Mouse (Mus musculus) heart, embryonic 10.5 days (tissue): ENCODE results near the gene Tbx1. TPM values are rescaled to one million over a fixed set of nuclear protein-coding genes. Genes with fewer than 3 reads are reported as not detected.
A peak's percentile ranks its signal among the peaks of the same experiment; 100 is the strongest.

Experiments used
- DNase-seq: peaks from one replicate; pipeline ENCODE4 v3.0.0-alpha.2; 2017; ENCODE audit warnings: low spot score
- H3K27ac ChIP-seq: fragments of 300-500 bp; sonication (generic); 2 replicates; pipeline ENCODE4 v1.5.1; 2016; ENCODE audit warnings: mild to moderate bottlenecking
- H3K27me3 ChIP-seq: fragments of 300-500 bp; sonication (generic); 2 replicates; pipeline ENCODE4 v1.6.1; 2016; ENCODE audit warnings: mild to moderate bottlenecking; ENCODE audit not compliant: poor library complexity, insufficient read depth, severe bottlenecking
- H3K36me3 ChIP-seq: fragments of 300-500 bp; sonication (generic); 2 replicates; pipeline ENCODE4 v1.6.1; 2016; ENCODE audit warnings: mild to moderate bottlenecking, moderate library complexity
- H3K4me1 ChIP-seq: fragments of 300-500 bp; sonication (generic); 2 replicates; pipeline ENCODE4 v1.6.1; 2016; ENCODE audit warnings: mild to moderate bottlenecking
- H3K4me3 ChIP-seq: fragments of 300-500 bp; sonication (generic); 2 replicates; pipeline ENCODE4 v1.5.1; 2016; ENCODE audit warnings: mild to moderate bottlenecking, moderate library complexity
- H3K9me3 ChIP-seq: fragments of 300-500 bp; sonication (generic); 2 replicates; pipeline ENCODE4 v1.6.1; 2016; ENCODE audit warnings: mild to moderate bottlenecking, moderate library complexity
- WGBS: fragments of 180-500 bp; shearing (Covaris S2); methylation state at CpG from one replicate; pipeline ENCODE4 v1.1.7; 2016; 5-methylcytosine and 5-hydroxymethylcytosine counted together
- polyA plus RNA-seq: library from polyadenylated mRNA; unstranded; fragments of >200 nt; fragmentation: Nextera tagmentation; extraction: Ambion mirVana; gene quantifications from 2 replicates; pipeline ENCODE4 v1.2.1, GENCODE M21; 2016

Gene Tbx1
- polyA plus RNA-seq, 1 experiment from 2014 or later, result 6.9 TPM

GRCm38 (mm10) chr16:18628206-18628947 lies 37.9 kb upstream of the Tbx1 start:
- 58% methylated on average over 7 of the region's 7 CpGs for WGBS
- Histone ChIP-seq H3K27me3 (peaks cover 94% of the 10 kb centered on the region), H3K4me1 (peaks cover 27% of the 10 kb centered on the region), H3K27ac (no peak overlapping the region), H3K36me3 (0 out of 2 replicates have a peak, but pooled peaks cover 6% of the 10 kb centered on the region), H3K9me3 (no peaks in the 10 kb centered on the region), H3K4me3 (peak overlapping the region; percentile 74)
- no peak for DNase-seq

- peaks cover 11% of the 10 kb centered on the region for H3K36me3 ChIP-seq
- H3K27ac ChIP-seq, result no peak overlapping the region
- peaks cover 94% of the 10 kb centered on the region for H3K27me3 ChIP-seq
- no peaks in the 10 kb centered on the region for H3K9me3 ChIP-seq
- H3K4me3 ChIP-seq, result no peak overlapping the region
- WGBS, result 32% methylated on average over 3 of the region's 3 CpGs
- peaks cover 35% of the 10 kb centered on the region for H3K4me1 ChIP-seq
- DNase-seq, result no peak
Observed at GRCm38 (mm10) chr16:18627163-18627562, 36.7 kb upstream of the Tbx1 start.

- WGBS, result under 1% methylated on average over 47 of the region's 65 CpGs
Observed at GRCm38 (mm10) chr16:18626376-18626878, 36.0 kb upstream of the Tbx1 start, which contains the start of gene Gm49601. Gm49601 (minus strand) TSS chr16:18626427.

GRCm38 (mm10) chr16:18625791-18626311 lies 35.4 kb upstream of the Tbx1 start:
- Histone ChIP-seq H3K27ac (peak overlapping the region; percentile 47), H3K4me1 (peaks cover 48% of the 10 kb centered on the region), H3K27me3 (peaks cover 95% of the 10 kb centered on the region), H3K9me3 (no peaks in the 10 kb centered on the region), H3K36me3 (peaks cover 11% of the 10 kb centered on the region), H3K4me3 (peak overlapping the region; percentile 59)
- 7% methylated on average over 26 of the region's 26 CpGs for WGBS
- no peak for DNase-seq

More at GRCm38 (mm10) chr16:18626376-18626878, 36.0 kb upstream of the Tbx1 start, which contains the start of gene Gm49601:
- peak within 1 kb of the TSS; percentile 59 for H3K4me3 ChIP-seq
- H3K27ac ChIP-seq, result peak within 1 kb of the TSS; percentile 47
- peaks cover 42% of the 10 kb centered on the region for H3K4me1 ChIP-seq
- peaks cover 11% of the 10 kb centered on the region for H3K36me3 ChIP-seq
- no peak for DNase-seq
- no peaks in the 10 kb centered on the region for H3K9me3 ChIP-seq
- peaks cover 95% of the 10 kb centered on the region for H3K27me3 ChIP-seq

GRCm38 (mm10) chr16:18625097-18625496 lies 34.6 kb upstream of the Tbx1 start:
- H3K4me3 ChIP-seq, result no peak overlapping the region
- H3K27me3 ChIP-seq, result peaks cover 95% of the 10 kb centered on the region
- no peak overlapping the region for H3K27ac ChIP-seq
- H3K36me3 ChIP-seq, result peaks cover 11% of the 10 kb centered on the region
- 38% methylated on average over 14 of the region's 14 CpGs for WGBS
- DNase-seq, result no peak
- H3K4me1 ChIP-seq, result peaks cover 52% of the 10 kb centered on the region
- H3K9me3 ChIP-seq, result no peaks in the 10 kb centered on the region

GRCm38 (mm10) chr16:18624641-18625040 lies 34.2 kb upstream of the Tbx1 start:
- peaks cover 49% of the 10 kb centered on the region for H3K4me1 ChIP-seq
- H3K9me3 ChIP-seq, result no peaks in the 10 kb centered on the region
- no peak overlapping the region for H3K27ac ChIP-seq
- WGBS, result 20% methylated on average over 15 of the region's 15 CpGs
- H3K36me3 ChIP-seq, result peaks cover 11% of the 10 kb centered on the region
- H3K4me3 ChIP-seq, result no peak overlapping the region
- DNase-seq, result no peak
- H3K27me3 ChIP-seq, result peaks cover 97% of the 10 kb centered on the region

GRCm38 (mm10) chr16:18623751-18624540 lies 33.5 kb upstream of the Tbx1 start:
- H3K36me3 ChIP-seq, result peaks cover 11% of the 10 kb centered on the region
- no peak for DNase-seq
- H3K4me3 ChIP-seq, result no peak overlapping the region
- H3K4me1 ChIP-seq, result peaks cover 45% of the 10 kb centered on the region
- H3K9me3 ChIP-seq, result no peaks in the 10 kb centered on the region
- no peak overlapping the region for H3K27ac ChIP-seq
- WGBS, result 25% methylated on average over 15 of the region's 15 CpGs
- peaks cover 98% of the 10 kb centered on the region for H3K27me3 ChIP-seq

- H3K27ac ChIP-seq, result no peak overlapping the region
- no peak overlapping the region for H3K4me3 ChIP-seq
- DNase-seq, result no peak
- no peaks in the 10 kb centered on the region for H3K9me3 ChIP-seq
- H3K27me3 ChIP-seq, result peaks cover 98% of the 10 kb centered on the region
- H3K4me1 ChIP-seq, result peaks cover 39% of the 10 kb centered on the region
- WGBS, result 12% methylated on average over 29 of the region's 29 CpGs
- H3K36me3 ChIP-seq, result peaks cover 11% of the 10 kb centered on the region
Observed at GRCm38 (mm10) chr16:18622916-18623750, 32.7 kb upstream of the Tbx1 start.

- peaks cover 49% of the 10 kb centered on the region for H3K4me1 ChIP-seq
- H3K36me3 ChIP-seq, result peaks cover 11% of the 10 kb centered on the region
- 4% methylated on average over 17 of the region's 17 CpGs for WGBS
- no peak for DNase-seq
- H3K9me3 ChIP-seq, result no peaks in the 10 kb centered on the region
- peak within 1 kb of the TSS; percentile 54; the same call in 1 of the 2 replicates for H3K27ac ChIP-seq
- peaks cover 98% of the 10 kb centered on the region for H3K27me3 ChIP-seq
- H3K4me3 ChIP-seq, result peak within 1 kb of the TSS; percentile 67
Observed at GRCm38 (mm10) chr16:18622019-18622418, 31.5 kb upstream of the Tbx1 start, which contains the start of gene Gp1bb. Gp1bb (minus strand) TSS chr16:18622403.

GRCm38 (mm10) chr16:18621362-18622001 lies 31.0 kb upstream of the Tbx1 start:
- H3K9me3 ChIP-seq, result no peaks in the 10 kb centered on the region
- peaks cover 50% of the 10 kb centered on the region for H3K4me1 ChIP-seq
- peak overlapping the region; percentile 67 for H3K4me3 ChIP-seq
- DNase-seq, result no peak
- under 1% methylated on average over 38 of the region's 38 CpGs for WGBS
- H3K27ac ChIP-seq, result peak overlapping the region; percentile 54
- H3K36me3 ChIP-seq, result peaks cover 11% of the 10 kb centered on the region
- peaks cover 99% of the 10 kb centered on the region for H3K27me3 ChIP-seq

GRCm38 (mm10) chr16:18620601-18621361 lies 30.3 kb upstream of the Tbx1 start:
- Histone ChIP-seq H3K9me3 (no peaks in the 10 kb centered on the region), H3K27me3 (peaks cover 100% of the 10 kb centered on the region), H3K36me3 (peaks cover 11% of the 10 kb centered on the region), H3K4me1 (peaks cover 43% of the 10 kb centered on the region), H3K4me3 (peak overlapping the region; percentile 67), H3K27ac (peak overlapping the region; percentile 54; the same call in 1 of the 2 replicates)
- WGBS, result under 1% methylated on average over 74 of the region's 74 CpGs
- no peak for DNase-seq
